Mouse (Mus musculus) left cerebral cortex, postnatal 25 days (tissue): ENCODE results near the gene Olfr328. TPM values are rescaled to one million over a fixed set of nuclear protein-coding genes. Genes with fewer than 3 reads are reported as not detected.
A peak's percentile ranks its signal among the peaks of the same experiment; 100 is the strongest.
"Not testable (repeated sequence)": the region's sequence is repeated elsewhere in the genome, so short reads cannot be mapped to it uniquely, and the experiment has no call there.

Source experiments
- DNase-seq, 2 experiments: peaks; one replicate each; pipeline ENCODE4 v3.0.0; 2022; ENCODE audit warnings: low spot score in 2 of 2, mixed read lengths in 1 of 2
- intact Hi-C: fragments of 180-260 bp; cut with DNase I; formaldehyde crosslinking; loops from one replicate; pipeline ENCODE4 v1.15.1; 2025
- total RNA-seq, 2 experiments: library from RNA; stranded (reverse); gene quantifications; 2 replicates each; pipeline ENCODE4 v1.2.3; 2021

Gene Olfr328
- under 1 TPM; 0.21 TPM for total RNA-seq

GRCm38 (mm10) chr11:58555536-58555935 lies at the start of gene Olfr328:
Olfr328 (minus strand) TSS chr11:58555636.
- intact Hi-C loops: no loop called here
- no peak for DNase-seq

- intact Hi-C loops: no loop called here
These were observed 49.8 kb upstream of the Olfr328 start for GRCm38 (mm10) chr11:58605228-58605627.

GRCm38 (mm10) chr11:58604688-58605087 lies 49.3 kb upstream of the Olfr328 start:
- intact Hi-C loops: no loop called here
- DNase-seq: no peak

More at GRCm38 (mm10) chr11:58605228-58605627, 49.8 kb upstream of the Olfr328 start:
- DNase-seq: no peak

GRCm38 (mm10) chr11:58602800-58603560 lies 47.5 kb upstream of the Olfr328 start:
- intact Hi-C loops: no loop called here
- DNase-seq: no peak

- DNase-seq: no peak
- intact Hi-C loops: no loop called here
These were observed 46.6 kb upstream of the Olfr328 start for GRCm38 (mm10) chr11:58602062-58602461.

GRCm38 (mm10) chr11:58597837-58598236 lies 42.4 kb upstream of the Olfr328 start:
- intact Hi-C loops: no loop called here

GRCm38 (mm10) chr11:58594814-58595213 lies 39.4 kb upstream of the Olfr328 start, which contains the start of gene Olfr324:
Olfr324 (plus strand) TSS chr11:58595114.
- intact Hi-C loops: no loop called here
- DNase-seq: no peak

More at GRCm38 (mm10) chr11:58597837-58598236, 42.4 kb upstream of the Olfr328 start:
- no peak for DNase-seq

GRCm38 (mm10) chr11:58588620-58589250 lies 33.3 kb upstream of the Olfr328 start:
- intact Hi-C loops: loop anchor here (2.0 kb wide), 1 partner anchor 186 kb away; no protein-coding TSS in a partner anchor

GRCm38 (mm10) chr11:58587898-58588348 lies 32.5 kb upstream of the Olfr328 start:
- intact Hi-C loops: loop anchor here (2.0 kb wide), 1 partner anchor 185 kb away; no protein-coding TSS in a partner anchor

More at GRCm38 (mm10) chr11:58588620-58589250, 33.3 kb upstream of the Olfr328 start:
- DNase-seq: no peak

GRCm38 (mm10) chr11:58578636-58579035 lies 23.2 kb upstream of the Olfr328 start:
- DNase-seq: peak; percentile 9 to 49
- intact Hi-C loops: no loop called here

More at GRCm38 (mm10) chr11:58587898-58588348, 32.5 kb upstream of the Olfr328 start:
- DNase-seq: peak; percentile 4 to 7

- no peak for DNase-seq
- intact Hi-C loops: no loop called here
These were observed 22.0 kb upstream of the Olfr328 start, which contains the start of gene Olfr325 for GRCm38 (mm10) chr11:58577430-58577829. Olfr325 (plus strand) TSS chr11:58577730.

- intact Hi-C loops: no loop called here
- no peak for DNase-seq
These were observed 15.0 kb upstream of the Olfr328 start, which contains the start of gene Olfr224 for GRCm38 (mm10) chr11:58570405-58570804. Olfr224 (minus strand) TSS chr11:58570553.

GRCm38 (mm10) chr11:58546322-58546721 lies 9.1 kb downstream of the Olfr328 start, which contains the start of gene Olfr329-ps:
Olfr329-ps (minus strand) TSS chr11:58546422.
- DNase-seq: no peak
- intact Hi-C loops: no loop called here

GRCm38 (mm10) chr11:58534736-58535135 lies 20.7 kb downstream of the Olfr328 start, which contains the start of gene Olfr330:
Olfr330 (minus strand) TSS chr11:58534836.
- intact Hi-C loops, DNase-seq: not testable (repeated sequence)

GRCm38 (mm10) chr11:58519756-58520155 lies 35.7 kb downstream of the Olfr328 start:
- intact Hi-C loops: not testable (repeated sequence)
- DNase-seq: peak; percentile 5 to 6

GRCm38 (mm10) chr11:58518916-58519315 lies 36.5 kb downstream of the Olfr328 start:
- intact Hi-C loops: not testable (repeated sequence)
- peak; percentile 59 to 62 for DNase-seq

GRCm38 (mm10) chr11:58509058-58509457 lies 46.4 kb downstream of the Olfr328 start:
- intact Hi-C loops, DNase-seq: not testable (repeated sequence)

- DNase-seq, intact Hi-C loops: not testable (repeated sequence)
These were observed 53.0 kb downstream of the Olfr328 start, which contains the start of gene Olfr331 for GRCm38 (mm10) chr11:58502472-58502871. Olfr331 (minus strand) TSS chr11:58502572.
